Mouse (Mus musculus): ENCODE measurements around the gene Olr1. TPM values are rescaled to one million over a fixed set of nuclear protein-coding genes. Genes with fewer than 3 reads are reported as not detected.

Olr1 gene
- polyA plus RNA-seq, 1 experiment = not detected

DNA sequence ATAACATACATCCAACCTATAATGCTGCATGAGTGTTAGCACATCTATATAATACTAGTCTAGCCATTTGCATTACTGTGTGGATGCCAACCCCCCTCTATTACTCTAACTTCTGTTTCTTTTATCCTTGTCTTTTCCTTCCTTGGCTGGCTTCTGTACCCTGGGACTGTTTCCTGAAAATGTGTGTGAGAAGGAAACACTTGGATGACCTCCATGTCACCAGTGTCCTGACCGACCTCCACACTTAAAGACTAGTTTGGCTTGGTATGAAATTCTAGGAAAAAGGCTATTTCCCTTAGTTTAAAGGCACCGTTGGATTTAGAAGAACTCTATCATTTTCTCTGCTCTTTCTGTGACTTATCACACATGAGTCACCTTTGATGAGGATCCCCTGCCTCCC is 20.5 kb upstream of the Olr1 start:
- H3K4me3 ChIP-seq (ENCODE audit: low read depth, low read length) = no peak overlapping the region
- H3K36me3 ChIP-seq (ENCODE audit: control insufficient read depth, insufficient read depth, low read length) = no peaks in the 10 kb centered on the region
- no peaks in the 10 kb centered on the region for H3K27me3 ChIP-seq (ENCODE audit: control insufficient read depth, insufficient read depth, low read length)
- peaks cover 1% of the 10 kb centered on the region; the same call in 1 of the 2 replicates for H3K4me1 ChIP-seq (ENCODE audit: control insufficient read depth, insufficient read depth, insufficient read length, low read length)
- TF ChIP-seq CTCF (IDR thresholded peaks at IDR 0.05; ENCODE audit: extremely low read depth, insufficient read length, insufficient replicate concordance, low read depth, low read length) = no peak
- no peak for TF ChIP-seq POLR2A (IDR thresholded peaks at IDR 0.05; ENCODE audit: low read depth, low read length)
- no peak overlapping the region for H3K27ac ChIP-seq (ENCODE audit: insufficient read depth, low read depth, low read length)
- 71% methylated on average over 2 of the region's 2 CpGs for WGBS

DNA sequence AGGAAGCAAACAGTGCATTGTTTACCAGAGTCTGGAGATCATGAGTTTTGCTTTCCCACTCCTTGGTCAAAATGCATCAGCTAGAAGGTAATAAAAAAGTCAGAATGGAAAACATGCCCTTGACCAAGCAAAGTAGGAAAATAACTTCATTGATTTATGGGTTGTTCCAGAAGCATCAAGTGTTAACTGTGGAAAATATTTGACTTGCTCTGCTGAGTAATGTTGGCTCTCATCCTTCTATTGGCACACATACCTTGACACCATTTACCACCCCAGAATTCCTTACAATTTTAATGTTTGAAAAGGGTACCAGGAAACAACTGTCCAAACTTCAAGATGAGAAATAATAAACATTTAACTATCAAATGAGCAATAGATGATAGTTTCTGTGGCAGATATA is 19.1 kb upstream of the Olr1 start:
- no peak overlapping the region for H3K27ac ChIP-seq (ENCODE audit: insufficient read depth, low read depth, low read length)
- no peak overlapping the region for H3K4me3 ChIP-seq (ENCODE audit: low read depth, low read length)
- H3K27me3 ChIP-seq (ENCODE audit: control insufficient read depth, insufficient read depth, low read length) = no peaks in the 10 kb centered on the region
- TF ChIP-seq POLR2A (IDR thresholded peaks at IDR 0.05; ENCODE audit: low read depth, low read length) (no peak), CTCF (IDR thresholded peaks at IDR 0.05; ENCODE audit: extremely low read depth, insufficient read length, insufficient replicate concordance, low read depth, low read length) (no peak)
- no peaks in the 10 kb centered on the region for H3K36me3 ChIP-seq (ENCODE audit: control insufficient read depth, insufficient read depth, low read length)
- no peaks in the 10 kb centered on the region for H3K4me1 ChIP-seq (ENCODE audit: control insufficient read depth, insufficient read depth, insufficient read length, low read length)

GRCm38 (mm10) chr6:129517752-129518408 is 10.9 kb upstream of the Olr1 start:
- TF ChIP-seq POLR2A (IDR thresholded peaks at IDR 0.05; ENCODE audit: low read depth, low read length) (no peak), CTCF (IDR thresholded peaks at IDR 0.05; ENCODE audit: extremely low read depth, insufficient read length, insufficient replicate concordance, low read depth, low read length) (no peak)
- Histone ChIP-seq H3K27me3 (ENCODE audit: control insufficient read depth, insufficient read depth, low read length) (no peaks in the 10 kb centered on the region), H3K4me3 (ENCODE audit: low read depth, low read length) (no peak overlapping the region), H3K4me1 (ENCODE audit: control insufficient read depth, insufficient read depth, insufficient read length, low read length) (peaks cover 6% of the 10 kb centered on the region), H3K36me3 (ENCODE audit: control insufficient read depth, insufficient read depth, low read length) (no peaks in the 10 kb centered on the region), H3K27ac (ENCODE audit: insufficient read depth, low read depth, low read length) (no peak overlapping the region)
- 46% methylated on average over 2 of the region's 2 CpGs for WGBS

- TF ChIP-seq CTCF (IDR thresholded peaks at IDR 0.05; ENCODE audit: extremely low read depth, insufficient read length, insufficient replicate concordance, low read depth, low read length) (no peak), POLR2A (IDR thresholded peaks at IDR 0.05; ENCODE audit: low read depth, low read length) (no peak)
- Histone ChIP-seq H3K4me1 (ENCODE audit: control insufficient read depth, insufficient read depth, insufficient read length, low read length) (peaks cover 7% of the 10 kb centered on the region), H3K36me3 (ENCODE audit: control insufficient read depth, insufficient read depth, low read length) (no peaks in the 10 kb centered on the region), H3K27me3 (ENCODE audit: control insufficient read depth, insufficient read depth, low read length) (no peaks in the 10 kb centered on the region), H3K27ac (ENCODE audit: insufficient read depth, low read depth, low read length) (no peak overlapping the region), H3K4me3 (ENCODE audit: low read depth, low read length) (no peak overlapping the region)
- 76% methylated on average over 10 of the region's 10 CpGs for WGBS
These were observed 9.4 kb upstream of the Olr1 start for GRCm38 (mm10) chr6:129516388-129516787.

DNA sequence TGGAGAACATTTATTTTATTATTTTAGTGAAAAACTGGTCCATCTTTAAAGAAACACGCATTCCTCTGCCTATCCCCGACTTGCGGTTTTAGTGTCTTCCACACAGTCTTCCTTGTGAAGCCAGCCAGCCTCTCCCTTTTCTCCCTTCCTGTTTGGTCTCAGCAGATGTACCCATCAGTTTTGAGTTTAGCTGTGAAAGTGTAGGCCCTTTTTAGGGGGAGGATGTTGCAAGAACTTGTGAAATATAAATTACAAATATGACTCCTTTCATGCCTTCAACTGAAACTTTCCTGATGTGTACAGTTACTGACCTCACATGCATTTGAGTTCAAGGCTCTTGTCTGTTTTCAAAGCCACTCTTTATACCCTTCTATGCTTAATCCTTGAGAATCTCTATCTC is 8.1 kb upstream of the Olr1 start:
- WGBS = 81% methylated on average over 3 of the region's 3 CpGs
- H3K4me1 ChIP-seq (ENCODE audit: control insufficient read depth, insufficient read depth, insufficient read length, low read length) = peaks cover 7% of the 10 kb centered on the region
- TF ChIP-seq POLR2A (IDR thresholded peaks at IDR 0.05; ENCODE audit: low read depth, low read length) (no peak), CTCF (IDR thresholded peaks at IDR 0.05; ENCODE audit: extremely low read depth, insufficient read length, insufficient replicate concordance, low read depth, low read length) (no peak)
- no peak overlapping the region for H3K4me3 ChIP-seq (ENCODE audit: low read depth, low read length)
- no peaks in the 10 kb centered on the region for H3K36me3 ChIP-seq (ENCODE audit: control insufficient read depth, insufficient read depth, low read length)
- no peak overlapping the region for H3K27ac ChIP-seq (ENCODE audit: insufficient read depth, low read depth, low read length)
- no peaks in the 10 kb centered on the region for H3K27me3 ChIP-seq (ENCODE audit: control insufficient read depth, insufficient read depth, low read length)

GRCm38 (mm10) chr6:129514376-129514775 is 7.4 kb upstream of the Olr1 start:
- H3K4me3 ChIP-seq (ENCODE audit: low read depth, low read length) = no peak overlapping the region

GRCm38 (mm10) chr6:129513409-129513808 is 6.4 kb upstream of the Olr1 start:
- H3K4me3 ChIP-seq (ENCODE audit: low read depth, low read length) = no peak overlapping the region
- no peaks in the 10 kb centered on the region for H3K36me3 ChIP-seq (ENCODE audit: control insufficient read depth, insufficient read depth, low read length)
- peaks cover 12% of the 10 kb centered on the region for H3K4me1 ChIP-seq (ENCODE audit: control insufficient read depth, insufficient read depth, insufficient read length, low read length)
- H3K27ac ChIP-seq (ENCODE audit: insufficient read depth, low read depth, low read length) = no peak overlapping the region
- H3K27me3 ChIP-seq (ENCODE audit: control insufficient read depth, insufficient read depth, low read length) = no peaks in the 10 kb centered on the region
- no peak for TF ChIP-seq CTCF (IDR thresholded peaks at IDR 0.05; ENCODE audit: extremely low read depth, insufficient read length, insufficient replicate concordance, low read depth, low read length)
- TF ChIP-seq POLR2A (IDR thresholded peaks at IDR 0.05; ENCODE audit: low read depth, low read length) = no peak
- WGBS = 43% methylated on average over 1 of the region's 1 CpGs

More at GRCm38 (mm10) chr6:129514376-129514775, 7.4 kb upstream of the Olr1 start:
- no peak for TF ChIP-seq POLR2A (IDR thresholded peaks at IDR 0.05; ENCODE audit: low read depth, low read length)
- TF ChIP-seq CTCF (IDR thresholded peaks at IDR 0.05; ENCODE audit: extremely low read depth, insufficient read length, insufficient replicate concordance, low read depth, low read length) = no peak
- H3K27ac ChIP-seq (ENCODE audit: insufficient read depth, low read depth, low read length) = no peak overlapping the region
- no peaks in the 10 kb centered on the region for H3K27me3 ChIP-seq (ENCODE audit: control insufficient read depth, insufficient read depth, low read length)
- H3K36me3 ChIP-seq (ENCODE audit: control insufficient read depth, insufficient read depth, low read length) = no peaks in the 10 kb centered on the region
- WGBS = 29% methylated on average over 2 of the region's 2 CpGs
- H3K4me1 ChIP-seq (ENCODE audit: control insufficient read depth, insufficient read depth, insufficient read length, low read length) = peaks cover 12% of the 10 kb centered on the region
